Mouse (Mus musculus): ENCODE data around the gene Slc12a8. TPM values are rescaled to one million over a fixed set of nuclear protein-coding genes. Genes with fewer than 3 reads are reported as not detected.

Slc12a8 gene
- polyA plus RNA-seq, 1 experiment from 2014 or later, result 6.2 TPM

- Histone ChIP-seq H3K27me3 (replicated peaks) (no peaks in the 10 kb centered on the region), H3K4me3 (replicated peaks) (no peak overlapping the region), H3K9me3 (no peaks in the 10 kb centered on the region), H3K4me1 (replicated peaks) (peaks cover 4% of the 10 kb centered on the region; the same call in 1 of the 2 replicates), H3K36me3 (no peaks in the 10 kb centered on the region), H3K9ac (no peak overlapping the region), H3K4me2 (replicated peaks) (no peak overlapping the region), H3K27ac (no peak overlapping the region)
- peak; percentile 39; the same call in 1 of the 2 replicates for ATAC-seq
- 48% methylated on average over 9 of the region's 9 CpGs for whole genome bisulfite sequencing
These were observed 36.7 kb downstream of the Slc12a8 start for GRCm38 (mm10) chr16:33553689-33554342.

- H3K36me3 ChIP-seq, result no peaks in the 10 kb centered on the region
- 88% methylated on average over 12 of the region's 12 CpGs for WGBS
- no peak overlapping the region for H3K4me3 ChIP-seq (replicated peaks)
- H3K4me2 ChIP-seq (replicated peaks), result no peak overlapping the region
- no peak for ATAC-seq
- peaks cover 30% of the 10 kb centered on the region for H3K4me1 ChIP-seq (replicated peaks)
- no peaks in the 10 kb centered on the region for H3K27me3 ChIP-seq (replicated peaks)
- H3K27ac ChIP-seq, result no peak overlapping the region
- H3K9ac ChIP-seq, result no peak overlapping the region
- no peaks in the 10 kb centered on the region for H3K9me3 ChIP-seq
These were observed 41.0 kb downstream of the Slc12a8 start for GRCm38 (mm10) chr16:33558121-33558520.

- H3K27me3 ChIP-seq (replicated peaks), result no peaks in the 10 kb centered on the region
- no peak overlapping the region for H3K9ac ChIP-seq
- H3K4me3 ChIP-seq (replicated peaks), result no peak overlapping the region
- H3K9me3 ChIP-seq, result no peaks in the 10 kb centered on the region
- peak overlapping the region; percentile 54 for H3K27ac ChIP-seq
- ATAC-seq, result peak; percentile 84
- 6% methylated on average over 6 of the region's 6 CpGs for WGBS
- 0 out of 2 replicates have a peak overlapping the region, but pooled peaks have one; percentile 9 for H3K4me2 ChIP-seq (replicated peaks)
- H3K4me1 ChIP-seq (replicated peaks), result peaks cover 31% of the 10 kb centered on the region
- no peaks in the 10 kb centered on the region for H3K36me3 ChIP-seq
These were observed 43.2 kb downstream of the Slc12a8 start for GRCm38 (mm10) chr16:33560281-33560680.

- no peaks in the 10 kb centered on the region for H3K36me3 ChIP-seq
- H3K4me3 ChIP-seq (replicated peaks), result no peak overlapping the region
- H3K4me2 ChIP-seq (replicated peaks), result no peak overlapping the region
- no peaks in the 10 kb centered on the region for H3K9me3 ChIP-seq
- ATAC-seq, result peak; percentile 72
- H3K27ac ChIP-seq, result 0 out of 2 replicates have a peak overlapping the region, but pooled peaks have one; percentile 22
- 71% methylated on average over 12 of the region's 12 CpGs for WGBS
- H3K4me1 ChIP-seq (replicated peaks), result peaks cover 31% of the 10 kb centered on the region
- no peak overlapping the region for H3K9ac ChIP-seq
- H3K27me3 ChIP-seq (replicated peaks), result no peaks in the 10 kb centered on the region
These were observed 44.3 kb downstream of the Slc12a8 start for GRCm38 (mm10) chr16:33561308-33562009.

GRCm38 (mm10) chr16:33562874-33563537, 45.9 kb downstream of the Slc12a8 start:
- Histone ChIP-seq H3K4me3 (replicated peaks) (no peak overlapping the region), H3K4me2 (replicated peaks) (no peak overlapping the region; the same call in 1 of the 2 replicates), H3K27ac (peak overlapping the region; percentile 82), H3K9ac (no peak overlapping the region), H3K27me3 (replicated peaks) (no peaks in the 10 kb centered on the region), H3K36me3 (no peaks in the 10 kb centered on the region), H3K4me1 (replicated peaks) (peaks cover 34% of the 10 kb centered on the region), H3K9me3 (no peaks in the 10 kb centered on the region)
- WGBS, result 46% methylated on average over 12 of the region's 12 CpGs
- peak; percentile 27 for ATAC-seq

- H3K4me3 ChIP-seq (replicated peaks), result no peak overlapping the region
- no peak overlapping the region for H3K9ac ChIP-seq
- H3K4me1 ChIP-seq (replicated peaks), result peaks cover 34% of the 10 kb centered on the region
- WGBS, result 34% methylated on average over 5 of the region's 5 CpGs
- peak overlapping the region; percentile 82 for H3K27ac ChIP-seq
- ATAC-seq, result peak; percentile 63
- H3K9me3 ChIP-seq, result no peaks in the 10 kb centered on the region
- H3K36me3 ChIP-seq, result no peaks in the 10 kb centered on the region
- H3K4me2 ChIP-seq (replicated peaks), result no peak overlapping the region
- no peaks in the 10 kb centered on the region for H3K27me3 ChIP-seq (replicated peaks)
These were observed 46.4 kb downstream of the Slc12a8 start for GRCm38 (mm10) chr16:33563538-33564013.

- Histone ChIP-seq H3K9me3 (no peaks in the 10 kb centered on the region), H3K27me3 (replicated peaks) (no peaks in the 10 kb centered on the region), H3K4me3 (replicated peaks) (no peak overlapping the region), H3K4me1 (replicated peaks) (peaks cover 20% of the 10 kb centered on the region), H3K9ac (no peak overlapping the region), H3K27ac (no peak overlapping the region), H3K4me2 (replicated peaks) (no peak overlapping the region), H3K36me3 (no peaks in the 10 kb centered on the region)
- ATAC-seq, result no peak
- 85% methylated on average over 10 of the region's 10 CpGs for WGBS
These were observed 49.3 kb downstream of the Slc12a8 start for GRCm38 (mm10) chr16:33566467-33566866.

- Histone ChIP-seq H3K36me3 (no peaks in the 10 kb centered on the region), H3K4me1 (replicated peaks) (peaks cover 11% of the 10 kb centered on the region), H3K27me3 (replicated peaks) (no peaks in the 10 kb centered on the region), H3K27ac (no peak overlapping the region), H3K9ac (no peak overlapping the region), H3K4me2 (replicated peaks) (no peak overlapping the region), H3K9me3 (no peaks in the 10 kb centered on the region), H3K4me3 (replicated peaks) (no peak overlapping the region)
- 63% methylated on average over 4 of the region's 4 CpGs for WGBS
- ATAC-seq, result no peak
These were observed 50.6 kb downstream of the Slc12a8 start for GRCm38 (mm10) chr16:33567736-33568135.

GRCm38 (mm10) chr16:33568269-33569016, 51.3 kb downstream of the Slc12a8 start:
- no peak for ATAC-seq
- 75% methylated on average over 12 of the region's 12 CpGs for WGBS
- Histone ChIP-seq H3K27me3 (replicated peaks) (no peaks in the 10 kb centered on the region), H3K4me1 (replicated peaks) (peaks cover 4% of the 10 kb centered on the region; the same call in 1 of the 2 replicates), H3K27ac (no peak overlapping the region), H3K4me2 (replicated peaks) (no peak overlapping the region), H3K36me3 (no peaks in the 10 kb centered on the region), H3K9ac (no peak overlapping the region), H3K4me3 (replicated peaks) (no peak overlapping the region), H3K9me3 (no peaks in the 10 kb centered on the region)

GRCm38 (mm10) chr16:33572646-33573045, 55.5 kb downstream of the Slc12a8 start:
- Histone ChIP-seq H3K36me3 (no peaks in the 10 kb centered on the region), H3K4me2 (replicated peaks) (no peak overlapping the region), H3K27ac (no peak overlapping the region), H3K9me3 (no peaks in the 10 kb centered on the region), H3K9ac (no peak overlapping the region), H3K27me3 (replicated peaks) (no peaks in the 10 kb centered on the region), H3K4me1 (replicated peaks) (peaks cover 12% of the 10 kb centered on the region; the same call in 1 of the 2 replicates), H3K4me3 (replicated peaks) (no peak overlapping the region)
- no peak for ATAC-seq
- WGBS, result 87% methylated on average over 6 of the region's 6 CpGs

- H3K4me3 ChIP-seq (replicated peaks), result no peak overlapping the region
- H3K4me2 ChIP-seq (replicated peaks), result no peak overlapping the region
- no peak overlapping the region for H3K27ac ChIP-seq
- WGBS, result 67% methylated on average over 7 of the region's 7 CpGs
- H3K4me1 ChIP-seq (replicated peaks), result peaks cover 11% of the 10 kb centered on the region; the same call in 1 of the 2 replicates
- no peaks in the 10 kb centered on the region for H3K36me3 ChIP-seq
- H3K27me3 ChIP-seq (replicated peaks), result no peaks in the 10 kb centered on the region
- H3K9me3 ChIP-seq, result no peaks in the 10 kb centered on the region
- H3K9ac ChIP-seq, result no peak overlapping the region
- ATAC-seq, result peak; percentile 72
These were observed 56.6 kb downstream of the Slc12a8 start for GRCm38 (mm10) chr16:33573703-33574102.

GRCm38 (mm10) chr16:33575728-33576127, 58.6 kb downstream of the Slc12a8 start:
- no peaks in the 10 kb centered on the region for H3K27me3 ChIP-seq (replicated peaks)
- ATAC-seq, result no peak
- peaks cover 19% of the 10 kb centered on the region for H3K4me1 ChIP-seq (replicated peaks)
- WGBS, result 65% methylated on average over 6 of the region's 6 CpGs
- no peaks in the 10 kb centered on the region for H3K36me3 ChIP-seq
- no peaks in the 10 kb centered on the region for H3K9me3 ChIP-seq
- no peak overlapping the region for H3K4me2 ChIP-seq (replicated peaks)
- H3K27ac ChIP-seq, result no peak overlapping the region
- H3K9ac ChIP-seq, result no peak overlapping the region
- no peak overlapping the region for H3K4me3 ChIP-seq (replicated peaks)

Data from intestine, embryonic 15.5 days (tissue).